In genomic region chr3:102746174-102746573, GRCm38 (mm10) we compare ENCODE assay signal across 26 mouse cellular contexts. TPM values are rescaled to one million over a fixed set of nuclear protein-coding genes. Genes with fewer than 3 reads are reported as not detected.
DNase-seq lines count a peak whose midpoint lies in the region; ATAC-seq and TF ChIP-seq lines count a peak whose summit lies in the region.
"Had no signal": no experiment of that assay in that cellular context is flagged by ENCODE, and none has a peak within 500 bp of the region (broad histone marks: within the 10 kb centered on the region; RNA-seq: fewer than 3 reads in every experiment).

No protein-coding gene starts in this region.

- H3ac ChIP-seq in myocyte (ENCODE audit: control insufficient read depth, insufficient read length), result no peak overlapping the region

- TF ChIP-seq POLR2A in myocyte (IDR thresholded peaks at IDR 0.05; ENCODE audit: insufficient read length, low read depth), result no peak

- H3K36me3 ChIP-seq in megakaryocyte, embryonic 14.5 days (replicated peaks; ENCODE audit: low read length), result peaks cover 61% of the 10 kb centered on the region
- no peaks in the 10 kb centered on the region for H3K36me3 ChIP-seq in myocyte (ENCODE audit: control insufficient read depth, insufficient read depth)
- peaks cover 5% of the 10 kb centered on the region; the same call in 1 of the 2 replicates for H3K36me3 ChIP-seq in neural tube, embryonic 15.5 days
- H3K36me3 ChIP-seq: hindbrain, embryonic 12.5 days; hindbrain, embryonic 15.5 days had no signal

- peaks cover 97% of the 10 kb centered on the region for H3K4me1 ChIP-seq in megakaryocyte, embryonic 14.5 days
- 0 out of 2 replicates have a peak, but pooled peaks cover 4% of the 10 kb centered on the region for H3K4me1 ChIP-seq in neural tube, embryonic 15.5 days

- H3K9me3 ChIP-seq in megakaryocyte, embryonic 14.5 days, result no peaks in the 10 kb centered on the region
- H3K9me3 ChIP-seq in neural tube, embryonic 15.5 days (replicated peaks), result no peaks in the 10 kb centered on the region
- H3K9me3 ChIP-seq: forebrain, embryonic 10.5 days; forebrain, embryonic 13.5 days; heart, embryonic 10.5 days; heart, embryonic 13.5 days; hindbrain, embryonic 12.5 days; hindbrain, embryonic 15.5 days had no signal

- H3K27ac ChIP-seq in gastrocnemius, adult 2 months, result peak overlapping the region; percentile 84
- no peak overlapping the region for H3K27ac ChIP-seq in neural tube, embryonic 15.5 days (replicated peaks)
- H3K27ac ChIP-seq: forebrain, embryonic 10.5 days; forebrain, embryonic 13.5 days; heart, embryonic 10.5 days; heart, embryonic 13.5 days; hindbrain, embryonic 12.5 days; hindbrain, embryonic 15.5 days had no signal

- H3K4me3 ChIP-seq in gastrocnemius, adult 2 months, result no peak overlapping the region
- peak overlapping the region; percentile 81 for H3K4me3 ChIP-seq in megakaryocyte, embryonic 14.5 days (replicated peaks)
- H3K4me3 ChIP-seq in myocyte, result no peak overlapping the region
- no peak overlapping the region for H3K4me3 ChIP-seq in neural tube, embryonic 15.5 days (replicated peaks)
- H3K4me3 ChIP-seq: forebrain, embryonic 10.5 days; forebrain, embryonic 13.5 days; heart, adult 2 months; heart, embryonic 10.5 days; heart, embryonic 13.5 days; hindbrain, embryonic 12.5 days; hindbrain, embryonic 15.5 days had no signal

- no peak for DNase-seq in gastrocnemius, adult 2 months
- DNase-seq in gastrocnemius, postnatal 36 days, result no peak
- DNase-seq: adrenal gland, adult 8-10 months; adrenal gland, postnatal 25 days; cerebellum, adult 18-20 months; cerebellum, adult 9-10 months; gastrocnemius, postnatal 10 days; heart, adult 2 months had no signal

- TF ChIP-seq CTCF in gastrocnemius, adult 2 months (IDR thresholded peaks at IDR 0.05), result no peak

- peak overlapping the region; percentile 1 for H3K4me2 ChIP-seq in myocyte (ENCODE audit: low read depth)
- H3K4me2 ChIP-seq in neural tube, embryonic 15.5 days, result no peak overlapping the region
- H3K4me2 ChIP-seq: forebrain, embryonic 13.5 days; heart, embryonic 13.5 days; hindbrain, embryonic 12.5 days; hindbrain, embryonic 15.5 days had no signal

- H3K27me3 ChIP-seq in megakaryocyte, embryonic 14.5 days (replicated peaks), result no peaks in the 10 kb centered on the region
- no peaks in the 10 kb centered on the region for H3K27me3 ChIP-seq in myocyte (ENCODE audit: control insufficient read depth, insufficient read depth, insufficient read length)
- no peaks in the 10 kb centered on the region for H3K27me3 ChIP-seq in neural tube, embryonic 15.5 days (replicated peaks)
- H3K27me3 ChIP-seq: forebrain, embryonic 13.5 days; heart, embryonic 13.5 days; hindbrain, embryonic 12.5 days; hindbrain, embryonic 15.5 days had no signal

- H3K9ac ChIP-seq in neural tube, embryonic 15.5 days (replicated peaks), result no peak overlapping the region
- H3K9ac ChIP-seq: forebrain, embryonic 13.5 days; heart, embryonic 13.5 days; hindbrain, embryonic 12.5 days; hindbrain, embryonic 15.5 days had no signal

- 85% methylated on average over 4 of the region's 4 CpGs for WGBS in neural tube, embryonic 15.5 days

- H3K79me2 ChIP-seq in myocyte (ENCODE audit: control insufficient read depth, insufficient read depth), result no peaks in the 10 kb centered on the region

- no peak for ATAC-seq in megakaryocyte, adult 5-6 weeks (ENCODE audit: poor library complexity, severe bottlenecking)
- ATAC-seq in neural tube, embryonic 15.5 days (ENCODE audit: low FRiP score), result no peak
- ATAC-seq: activated CD4-positive, CD25-positive, alpha-beta regulatory T cell, adult 4 months; CD4-positive, CD25-positive, alpha-beta regulatory T cell, adult 4 months; forebrain, embryonic 13.5 days; forebrain, embryonic 16.5 days; intestine, postnatal 0 days had no signal

- intact Hi-C loops in gastrocnemius, adult 2 months (cut with DNase I), result no loop called here
- intact Hi-C loops in gastrocnemius, postnatal 36 days (cut with DNase I), result no loop called here

TF ChIP-seq in myocyte, 11 proteins besides CTCF, POLR2A, EP300 and RAD21:
- no peak for TF ChIP-seq TCF12 (IDR thresholded peaks at IDR 0.05; ENCODE audit: insufficient read depth, poor library complexity, severe bottlenecking)

RNA-seq across cellular contexts. Expression of gene Tspan2, which starts 11.8 kb away (rescaled TPM):
- total RNA-seq in gastrocnemius, adult 2 months (2021), result 1 to 10 TPM; 4.3 to 5.2 TPM
- 1 to 10 TPM; 4.4 to 4.9 TPM for total RNA-seq in gastrocnemius, postnatal 36 days (2021)
- polyA plus RNA-seq in megakaryocyte, embryonic 14.5 days (2012; ENCODE audit: insufficient read depth, low replicate concordance), result 0.21 TPM in 1 of 2 replicates, not detected in the other
- 4.0 and 4.7 TPM in 2 replicates for total RNA-seq in megakaryocyte, adult 5-6 weeks (2015)
- total RNA-seq in megakaryocyte, adult 5-6 weeks (2017), result 2.7 and 2.8 TPM in 2 replicates
- 3.0 TPM for polyA plus RNA-seq in myocyte (2012; fragmentation: generic; extraction: Trizol)
- 15.9 and 19.8 TPM in 2 replicates for polyA plus RNA-seq in neural tube, embryonic 15.5 days (2015; fragmentation: Nextera tagmentation; extraction: Ambion mirVana)
- total RNA-seq: MEL had no signal

RNA-seq across cellular contexts. Expression of gene Tshb, which starts 36.3 kb away (rescaled TPM):
- not detected for total RNA-seq in gastrocnemius, adult 2 months (2021)
- not detected for total RNA-seq in gastrocnemius, postnatal 36 days (2021)
- polyA plus RNA-seq in megakaryocyte, embryonic 14.5 days (2012; ENCODE audit: insufficient read depth, low replicate concordance), result not detected in 2 replicates
- not detected in 2 replicates for total RNA-seq in megakaryocyte, adult 5-6 weeks (2015)
- total RNA-seq in megakaryocyte, adult 5-6 weeks (2017), result not detected in 2 replicates
- not detected for polyA plus RNA-seq in myocyte (2012; fragmentation: generic; extraction: Trizol)
- polyA plus RNA-seq in neural tube, embryonic 15.5 days (2015; fragmentation: Nextera tagmentation; extraction: Ambion mirVana), result 0.14 and 0.17 TPM in 2 replicates
- total RNA-seq: adrenal gland, adult 8-10 months; adrenal gland, postnatal 25 days; gastrocnemius, postnatal 10 days; gastrocnemius, postnatal 4 days; heart, adult 2 months; heart, postnatal 25 days; hematopoietic stem cell, adult 5-6 weeks; MEL had no signal
- polyA plus RNA-seq: CD4-positive, CD25-positive, alpha-beta regulatory T cell, adult 4 months; heart, adult 2 months had no signal
